ENCODE assay signal across 8 mouse cellular contexts in the genomic region with DNA sequence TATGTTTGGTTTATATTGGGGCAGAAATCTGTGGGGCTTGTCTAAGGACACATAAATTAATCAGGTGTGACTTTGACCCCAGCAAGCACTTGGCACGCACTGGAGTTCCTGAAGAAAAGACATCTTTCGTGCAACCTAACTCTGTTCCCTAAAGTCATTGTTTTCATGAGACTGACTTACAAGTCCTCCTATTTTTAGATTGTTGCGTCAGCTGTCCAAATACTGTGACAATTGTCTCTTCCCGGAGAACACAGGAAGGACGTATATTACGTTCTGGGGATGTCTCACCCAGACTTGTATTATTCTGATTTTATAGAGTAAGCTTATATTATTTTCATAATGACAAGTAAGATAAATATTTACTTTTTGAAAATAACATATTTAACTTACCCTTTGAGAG.
"Had no signal": no experiment of that assay in that cellular context is flagged by ENCODE, and none has a peak within 500 bp of the region (broad histone marks: within the 10 kb centered on the region; RNA-seq: fewer than 3 reads in every experiment).

No protein-coding gene starts in this region.

- ATAC-seq: liver, postnatal 0 days had no signal

- H3K9me3 ChIP-seq: limb, embryonic 12.5 days; liver, embryonic 13.5 days; neural tube, embryonic 12.5 days had no signal

- H3K9ac ChIP-seq: limb, embryonic 12.5 days; liver, embryonic 13.5 days; liver, postnatal 0 days; neural tube, embryonic 12.5 days had no signal

- H3K27me3 ChIP-seq: limb, embryonic 12.5 days; liver, embryonic 13.5 days; neural tube, embryonic 12.5 days had no signal

- H3K4me2 ChIP-seq: limb, embryonic 12.5 days; liver, embryonic 13.5 days; neural tube, embryonic 12.5 days had no signal

- H3K27ac ChIP-seq: limb, embryonic 12.5 days; liver, embryonic 13.5 days; neural tube, embryonic 12.5 days; stomach, postnatal 0 days had no signal

- DNase-seq: layer of hippocampus, postnatal 36 days; liver; liver, embryonic 13.5 days; liver, postnatal 0 days; thymus, postnatal 4 days had no signal

- H3K4me1 ChIP-seq: limb, embryonic 12.5 days; liver, embryonic 13.5 days; neural tube, embryonic 12.5 days had no signal

- H3K4me3 ChIP-seq: limb, embryonic 12.5 days; liver, embryonic 13.5 days; neural tube, embryonic 12.5 days had no signal

- H3K36me3 ChIP-seq: limb, embryonic 12.5 days; liver, embryonic 13.5 days; neural tube, embryonic 12.5 days had no signal
